Mouse (Mus musculus) common myeloid progenitor, adult 5-6 weeks (primary cell): ENCODE measurements around the gene Slc13a3. TPM values are rescaled to one million over a fixed set of nuclear protein-coding genes. Genes with fewer than 3 reads are reported as not detected.

Source experiments
- ATAC-seq: replicated peaks from 2 replicates; pipeline ENCODE4 v1.8.0; 2016; ENCODE audit warnings: low read depth, mild to moderate bottlenecking, moderate TSS enrichment, inconsistent platforms; ENCODE audit not compliant: poor library complexity, severe bottlenecking
- total RNA-seq: library from RNA; stranded (forward); fragments of 200-1000, 187-1606 nt; gene quantifications from 2 replicates; pipeline ENCODE4 v1.2.3, GENCODE M21; 2017

The Slc13a3 gene
- total RNA-seq, 1 experiment from 2014 or later = not detected

- ATAC-seq = no peak
Observed at GRCm38 (mm10) chr2:165484152-165484551, 11.1 kb upstream of the Slc13a3 start.

GRCm38 (mm10) chr2:165482003-165482402 is 9.0 kb upstream of the Slc13a3 start:
- no peak for ATAC-seq

DNA sequence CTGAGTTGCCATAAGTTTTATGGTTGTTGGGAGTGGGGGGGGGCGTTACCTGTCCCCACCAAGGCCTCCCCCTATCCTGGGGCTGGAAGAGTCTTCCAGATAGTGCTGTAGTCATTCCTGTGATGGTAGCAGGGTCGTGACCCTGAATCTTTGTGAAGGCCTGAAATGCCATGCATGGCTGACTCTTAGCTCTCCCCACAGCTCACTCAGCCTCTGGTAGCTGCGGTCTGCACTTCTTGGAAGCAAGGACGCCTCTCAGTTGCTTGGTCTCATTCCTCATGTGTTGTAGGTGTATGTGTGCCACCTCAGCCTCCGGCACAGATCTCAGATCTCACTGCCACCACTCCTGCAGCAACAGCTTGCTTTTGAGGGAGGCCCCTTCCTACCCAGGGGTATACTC is 2.8 kb upstream of the Slc13a3 start:
- ATAC-seq = no peak

GRCm38 (mm10) chr2:165475412-165475811 is 2.4 kb upstream of the Slc13a3 start:
- no peak for ATAC-seq

- ATAC-seq = no peak
Observed at GRCm38 (mm10) chr2:165471943-165472342, 1.1 kb downstream of the Slc13a3 start.

DNA sequence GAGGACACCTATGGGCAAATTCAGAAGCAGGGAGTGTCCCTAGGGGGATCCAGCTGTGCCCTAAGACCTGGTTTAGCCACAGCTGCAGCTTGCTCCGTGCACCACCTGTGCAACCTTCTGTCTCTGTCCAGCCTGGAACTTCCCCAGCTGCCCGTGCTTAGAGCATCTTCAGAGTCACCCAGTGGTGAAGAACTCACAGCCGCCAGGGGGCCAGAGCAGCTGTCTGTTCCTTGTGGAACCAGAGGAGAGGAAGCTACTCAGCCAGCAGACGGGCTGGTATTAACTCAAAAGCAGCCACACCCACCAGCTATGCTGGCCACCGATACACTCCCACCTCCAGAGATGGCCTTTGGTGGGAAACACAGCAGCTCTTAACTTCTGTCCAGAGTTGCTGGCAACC is 2.9 kb downstream of the Slc13a3 start:
- ATAC-seq = peak; percentile 72

DNA sequence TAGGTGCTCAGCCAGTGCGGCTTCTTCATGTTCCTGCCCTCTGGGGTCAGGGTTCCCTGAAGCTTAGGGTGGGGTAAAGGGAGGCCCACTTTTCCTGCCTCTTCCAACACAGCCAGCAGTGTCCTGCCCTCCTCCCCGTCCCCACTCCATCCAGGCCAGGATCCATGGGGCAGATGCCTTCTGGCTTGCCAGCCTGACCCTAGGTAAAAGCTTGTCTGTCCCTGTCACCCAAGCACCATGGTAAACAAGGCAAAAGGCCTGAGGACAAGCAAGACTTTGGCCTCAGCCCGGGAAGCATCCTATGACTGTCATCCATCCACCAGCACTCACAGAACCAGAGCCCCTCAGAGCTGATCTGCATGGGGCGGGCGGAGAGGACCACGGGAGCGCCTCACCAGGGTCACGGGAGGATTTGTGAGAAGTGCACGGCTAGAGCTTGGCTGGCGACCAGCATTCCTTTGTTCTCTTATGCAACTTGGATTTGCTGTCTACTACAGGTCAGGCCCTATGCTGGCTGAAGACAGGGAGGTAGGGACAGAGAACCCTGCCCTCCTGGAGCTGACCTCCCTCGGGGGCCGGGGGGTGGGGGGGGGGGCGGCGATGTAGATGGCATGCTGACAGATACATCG is 5.1 kb downstream of the Slc13a3 start:
- no peak for ATAC-seq

GRCm38 (mm10) chr2:165459663-165460062 is 13.4 kb downstream of the Slc13a3 start:
- ATAC-seq = no peak

DNA sequence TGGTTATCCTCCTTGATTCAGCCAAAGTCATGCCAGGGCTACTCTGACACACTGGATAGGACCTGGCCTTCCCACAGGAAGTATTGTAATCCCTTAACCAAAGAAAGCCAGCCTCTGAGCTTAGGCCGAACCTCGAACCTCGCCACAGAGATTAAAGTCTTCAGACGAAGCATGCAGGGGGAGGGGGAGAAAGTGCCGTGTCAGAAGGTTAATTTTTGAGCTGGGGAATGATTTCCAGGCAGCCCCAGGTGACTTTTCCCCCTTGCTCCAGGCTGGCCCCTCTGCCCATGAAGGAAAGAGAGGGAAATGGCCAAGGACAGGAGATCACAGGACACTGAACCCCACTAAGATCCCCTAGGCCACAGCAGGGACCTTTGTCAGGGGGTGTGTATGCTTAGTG is 14.8 kb downstream of the Slc13a3 start:
- no peak for ATAC-seq

DNA sequence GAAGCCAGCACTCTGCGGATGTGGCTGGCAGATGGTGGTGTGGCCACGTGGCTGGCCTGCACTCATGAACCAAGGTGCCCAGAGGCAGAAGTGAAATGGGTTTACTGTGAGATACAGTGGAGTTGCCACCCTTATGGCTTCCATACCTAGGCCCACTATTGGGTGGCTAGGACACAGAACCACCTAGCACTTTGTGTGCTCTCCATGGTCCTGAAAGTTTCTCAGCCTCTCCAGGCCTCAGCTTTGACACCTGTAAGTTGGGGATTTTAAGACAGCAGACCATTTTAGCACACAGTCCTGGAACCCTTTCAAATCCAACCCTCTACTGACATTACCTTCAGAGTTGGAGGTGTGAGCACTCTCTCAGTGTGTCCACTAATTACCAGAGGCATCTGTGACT is 16.3 kb downstream of the Slc13a3 start:
- ATAC-seq = peak; percentile 34

GRCm38 (mm10) chr2:165452730-165453693 is 20.0 kb downstream of the Slc13a3 start:
- peak; percentile 78 for ATAC-seq

- ATAC-seq = peak; percentile 19
Observed at GRCm38 (mm10) chr2:165448475-165448874, 24.6 kb downstream of the Slc13a3 start.

- 0 out of 2 replicates have a peak, but pooled peaks have one; percentile 39 for ATAC-seq
Observed at GRCm38 (mm10) chr2:165444861-165445260, 28.2 kb downstream of the Slc13a3 start.

- no peak for ATAC-seq
Observed at GRCm38 (mm10) chr2:165442981-165443380, 30.0 kb downstream of the Slc13a3 start.

DNA sequence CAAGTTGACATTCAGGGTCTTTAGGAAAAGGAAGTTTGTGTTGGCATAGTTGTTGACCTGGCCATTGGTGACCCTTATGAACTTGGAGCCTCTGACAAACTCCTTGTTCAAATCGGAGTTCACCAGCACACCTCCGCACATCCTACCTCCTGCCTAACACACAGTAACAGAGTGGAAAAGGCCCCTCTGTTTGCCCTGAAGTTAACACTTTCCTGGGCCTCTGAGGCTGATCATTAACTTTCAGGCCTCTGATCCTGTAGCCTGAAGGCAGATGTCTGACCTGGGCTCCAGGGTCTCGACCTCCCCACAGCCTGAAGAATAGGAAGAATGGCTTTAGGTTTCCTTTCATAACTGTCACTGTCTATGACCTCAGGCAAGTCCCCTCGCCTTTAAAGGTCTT is 31.4 kb downstream of the Slc13a3 start:
- ATAC-seq = no peak

DNA sequence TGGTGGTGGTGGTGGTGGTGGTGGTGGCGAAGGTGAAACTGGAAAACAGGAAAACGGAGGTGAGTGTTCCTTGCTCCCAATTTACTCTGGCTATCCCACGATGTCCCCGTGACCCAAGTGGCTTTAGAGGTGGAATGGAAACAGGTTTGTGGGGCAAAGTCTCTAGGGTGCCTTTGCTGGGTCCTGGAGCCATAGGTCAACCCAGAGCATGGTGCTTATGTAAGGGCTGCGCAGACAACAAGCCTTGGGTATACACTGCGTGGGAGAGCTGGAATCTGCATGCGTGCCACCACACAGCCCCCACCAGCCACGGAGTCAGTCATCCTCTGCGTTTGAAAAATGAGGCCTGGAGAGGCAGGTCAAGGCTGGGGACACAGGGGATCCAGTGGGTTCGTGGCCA is 33.4 kb downstream of the Slc13a3 start:
- no peak for ATAC-seq

GRCm38 (mm10) chr2:165438881-165439280 is 34.1 kb downstream of the Slc13a3 start:
- ATAC-seq = no peak

GRCm38 (mm10) chr2:165428694-165429093 is 44.3 kb downstream of the Slc13a3 start:
- no peak for ATAC-seq

GRCm38 (mm10) chr2:165420195-165420594 is 52.8 kb downstream of the Slc13a3 start:
- no peak for ATAC-seq

- ATAC-seq = peak; percentile 73
Observed at GRCm38 (mm10) chr2:165419670-165420111, 53.3 kb downstream of the Slc13a3 start.

DNA sequence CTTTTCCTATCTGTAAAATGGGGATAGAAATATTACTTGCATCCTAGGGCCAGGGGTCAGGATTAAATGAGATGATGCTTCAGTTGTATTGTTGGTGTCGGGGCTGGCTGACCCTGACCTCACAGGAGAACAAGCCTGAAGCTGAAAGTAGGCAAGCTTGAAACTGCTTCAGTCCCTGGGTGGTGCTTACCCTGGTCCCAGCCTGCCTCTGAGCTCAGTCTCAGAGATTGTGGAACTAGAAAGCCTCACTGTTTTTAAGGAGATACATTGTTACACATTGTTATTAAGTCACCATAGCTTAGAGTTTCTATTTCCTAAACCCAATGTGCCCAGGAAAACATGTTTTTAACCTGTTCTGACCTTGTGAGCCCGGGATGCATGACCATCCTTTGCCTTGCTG is 54.5 kb downstream of the Slc13a3 start:
- no peak for ATAC-seq
